Mouse (Mus musculus): ENCODE measurements around the gene Ptprn2.

GRCm38 (mm10) chr12:116892584-116892983, 407.1 kb downstream of the Ptprn2 start:
- no peak for TF ChIP-seq EP300 (IDR thresholded peaks at IDR 0.05; ENCODE audit: low read depth)
- no peak for TF ChIP-seq CTCF (IDR thresholded peaks at IDR 0.05; ENCODE audit: low read depth)

Measured in liver, postnatal 0 days (tissue).